Mouse (Mus musculus): Measurements from ENCODE around the gene Myoz2.

The Myoz2 gene

DNA sequence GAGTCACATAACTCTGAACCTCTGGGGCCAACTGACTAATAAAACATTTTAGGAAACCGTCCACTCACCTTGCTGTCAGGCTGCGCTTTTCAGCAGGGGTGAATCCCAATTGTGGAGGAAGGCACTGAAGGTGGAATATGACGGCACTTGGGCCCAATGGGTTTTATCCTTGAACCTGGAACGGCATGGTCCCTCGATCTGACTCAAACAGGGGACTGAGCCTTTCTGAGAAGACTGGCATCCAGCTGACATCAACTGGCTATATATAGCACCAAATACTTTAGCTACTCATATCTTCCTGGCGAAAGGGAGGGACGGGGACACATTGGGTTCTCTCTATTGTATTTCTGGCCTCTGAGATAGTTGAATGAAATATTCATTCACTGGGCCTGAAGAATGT, at the start of gene Myoz2:
Gene Myoz2, minus strand, starts transcription at position 264 of the 400 bp plus-strand sequence.
- in situ Hi-C loops (cut with MboI, MseI), result no loop called here

DNA sequence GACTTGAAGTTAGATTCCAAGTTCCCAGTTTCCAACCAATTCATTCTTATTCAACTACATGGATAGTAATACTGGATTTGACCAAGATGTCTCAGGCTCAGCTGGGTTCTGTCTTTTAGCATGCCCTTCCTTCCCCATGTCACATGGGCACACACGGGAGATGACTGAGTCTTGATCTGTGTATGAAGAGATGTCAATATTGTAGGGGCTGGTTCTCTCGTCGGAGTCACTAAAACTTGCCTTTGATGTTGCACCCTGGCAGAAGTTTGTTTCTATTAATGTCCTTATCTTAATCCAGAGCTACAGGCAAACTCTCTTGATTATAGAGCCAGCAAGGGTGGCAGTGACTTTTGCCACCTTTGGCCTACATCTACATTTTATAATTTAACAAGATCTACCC, 46.9 kb upstream of the Myoz2 start:
- in situ Hi-C loops (cut with MboI, MseI), result no loop called here

DNA sequence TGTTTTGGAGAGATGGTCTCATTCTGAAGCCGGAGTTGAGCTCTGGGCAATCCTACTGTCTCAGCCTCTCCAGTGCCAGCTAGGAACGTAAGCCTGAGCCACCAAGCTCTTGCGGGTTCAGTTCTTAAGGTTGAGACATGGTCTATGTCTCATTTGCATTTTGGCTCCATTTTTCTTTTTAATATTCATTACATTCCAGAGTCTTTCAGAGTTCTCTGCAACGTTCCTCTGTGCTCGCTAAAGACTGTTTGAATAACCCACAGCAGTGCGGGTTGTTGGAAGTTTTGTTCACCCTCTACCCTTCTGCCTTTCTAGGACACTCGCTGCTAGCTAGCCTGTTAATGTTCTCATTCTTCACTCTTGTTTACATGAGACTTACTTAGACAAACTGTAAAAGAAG, 46.1 kb upstream of the Myoz2 start:
- in situ Hi-C loops (cut with MboI, MseI), result no loop called here

DNA sequence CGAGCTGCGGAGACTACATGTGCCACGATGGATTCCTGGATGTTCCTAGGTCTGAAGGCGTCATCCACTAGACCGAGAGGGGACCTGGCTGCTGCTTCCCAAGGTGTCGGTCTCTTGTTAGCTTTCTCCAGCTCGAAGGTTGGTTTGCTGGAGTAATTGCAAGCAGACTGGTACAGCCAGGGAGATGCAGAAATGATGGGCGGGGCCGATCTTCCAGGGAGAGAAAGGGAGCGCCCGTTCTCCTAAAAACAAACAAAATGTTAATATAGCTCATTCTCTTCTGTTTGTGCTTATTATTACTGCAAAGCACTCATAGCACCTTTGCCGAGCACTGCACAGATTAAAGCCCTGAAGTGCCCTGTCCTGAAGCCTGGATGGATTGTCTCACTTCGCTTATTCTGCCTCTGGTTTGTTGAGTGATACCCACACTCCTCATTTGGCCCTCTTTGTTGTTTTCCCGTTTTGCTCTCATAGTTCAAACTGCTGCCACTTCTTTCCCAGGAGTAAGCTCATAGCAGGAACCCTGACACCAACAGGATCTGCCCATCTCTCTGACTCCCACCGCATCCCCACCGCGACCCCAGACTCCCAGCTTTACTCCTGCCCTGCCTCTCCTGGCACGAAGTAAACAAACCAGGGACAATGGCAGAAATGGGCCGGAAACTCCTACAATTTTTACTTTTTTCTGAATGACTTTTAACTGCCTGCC, 45.4 kb upstream of the Myoz2 start:
- in situ Hi-C loops (cut with MboI, MseI), result no loop called here

DNA sequence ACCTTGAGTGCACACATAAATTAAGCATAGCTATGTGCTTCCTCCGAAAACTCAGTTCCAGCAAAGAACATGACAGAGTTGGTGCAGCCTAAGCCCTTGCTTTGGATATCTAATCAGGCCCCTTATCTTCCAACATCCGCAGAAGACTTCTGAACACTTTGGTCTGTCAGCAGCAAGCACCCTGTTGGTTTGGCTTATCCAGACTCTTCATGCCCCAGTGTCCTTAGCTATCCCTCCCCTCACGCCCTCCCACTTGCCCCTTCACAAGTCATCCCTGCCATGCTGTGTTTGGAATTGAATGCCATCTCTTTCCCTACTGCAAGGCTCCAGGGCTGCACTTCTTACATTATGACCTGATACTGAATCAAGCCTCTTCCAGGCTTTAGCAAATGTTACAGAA, 40.9 kb upstream of the Myoz2 start:
- in situ Hi-C loops (cut with MboI, MseI), result no loop called here

DNA sequence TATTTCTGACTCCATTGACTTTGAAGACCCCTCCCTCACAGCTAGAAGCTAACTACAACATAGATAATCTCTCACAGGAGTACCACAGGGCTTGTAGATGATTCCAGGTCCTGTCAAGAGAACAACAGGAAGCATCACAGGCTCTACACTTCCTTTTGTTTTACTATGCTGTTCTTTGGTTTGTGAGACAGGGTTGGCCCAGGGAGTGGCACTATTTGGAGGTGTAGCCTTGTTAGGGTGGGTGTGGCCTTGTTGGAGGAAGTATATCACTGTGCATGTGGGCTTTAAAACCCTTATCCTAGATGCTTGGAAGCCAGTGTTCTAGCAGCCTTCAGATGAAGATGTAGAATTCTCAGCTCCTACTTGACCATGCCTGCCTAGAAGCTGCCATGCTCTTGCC, 40.2 kb upstream of the Myoz2 start:
- in situ Hi-C loops (cut with MboI, MseI), result no loop called here

DNA sequence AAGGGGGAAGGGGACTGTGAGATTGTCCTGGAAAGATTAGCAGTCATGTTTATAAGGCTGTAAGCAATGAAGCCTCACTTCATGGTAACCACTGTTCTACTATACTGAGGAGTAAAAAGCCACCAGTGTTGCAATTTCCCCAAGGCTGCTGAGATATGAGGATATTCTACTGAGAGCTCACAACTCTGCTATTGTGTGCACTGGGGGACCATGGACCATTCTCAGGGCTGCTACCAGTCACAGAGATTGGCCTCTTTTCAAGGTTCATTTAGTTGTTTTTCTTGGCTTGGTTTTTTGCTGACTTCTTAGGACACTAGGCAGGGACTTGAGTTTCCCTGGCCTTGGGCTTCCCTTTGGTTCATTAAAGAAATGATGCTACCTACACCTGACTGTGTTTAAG, 38.5 kb upstream of the Myoz2 start:
- in situ Hi-C loops (cut with MboI, MseI), result no loop called here

DNA sequence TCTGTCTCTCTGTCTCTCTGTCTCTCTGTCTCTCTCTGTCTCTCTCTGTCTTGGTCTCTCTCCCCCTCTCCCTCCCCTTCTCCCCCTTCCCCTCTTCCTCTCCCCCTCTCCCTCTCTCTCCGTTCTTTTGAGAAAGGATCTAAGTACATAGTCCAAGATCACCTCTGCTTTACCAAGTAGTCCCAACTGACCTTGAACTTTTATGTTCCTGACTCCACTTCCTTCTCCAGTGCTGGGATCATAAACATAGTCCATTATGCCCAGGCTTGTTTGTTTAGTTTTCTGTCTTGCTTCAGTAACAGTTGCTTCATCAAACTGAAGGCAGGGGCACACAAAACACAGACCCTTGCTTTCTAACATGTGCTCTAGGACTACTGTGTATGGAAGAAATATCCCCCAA, 37.7 kb upstream of the Myoz2 start:
- in situ Hi-C loops (cut with MboI, MseI), result no loop called here

DNA sequence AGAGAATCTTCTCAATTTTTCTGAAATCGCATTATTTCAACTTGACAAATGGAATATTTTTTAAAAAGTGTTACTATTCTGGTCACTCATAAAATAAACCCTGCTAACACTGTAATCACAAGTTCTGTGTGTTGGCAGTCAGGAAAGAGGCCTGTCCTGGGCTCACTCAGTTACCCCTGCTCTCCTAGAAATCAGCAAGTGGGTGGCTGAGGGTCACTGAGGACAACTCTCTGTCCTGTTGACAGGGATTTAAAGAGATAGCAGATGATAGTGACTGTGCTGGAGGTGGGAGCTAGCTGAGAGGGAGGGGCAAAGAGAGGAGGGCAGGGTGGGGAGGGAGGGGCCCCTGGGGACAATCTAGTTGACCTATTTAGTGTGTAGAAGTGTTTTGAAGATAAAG, 36.2 kb upstream of the Myoz2 start:
- in situ Hi-C loops (cut with MboI, MseI), result no loop called here

DNA sequence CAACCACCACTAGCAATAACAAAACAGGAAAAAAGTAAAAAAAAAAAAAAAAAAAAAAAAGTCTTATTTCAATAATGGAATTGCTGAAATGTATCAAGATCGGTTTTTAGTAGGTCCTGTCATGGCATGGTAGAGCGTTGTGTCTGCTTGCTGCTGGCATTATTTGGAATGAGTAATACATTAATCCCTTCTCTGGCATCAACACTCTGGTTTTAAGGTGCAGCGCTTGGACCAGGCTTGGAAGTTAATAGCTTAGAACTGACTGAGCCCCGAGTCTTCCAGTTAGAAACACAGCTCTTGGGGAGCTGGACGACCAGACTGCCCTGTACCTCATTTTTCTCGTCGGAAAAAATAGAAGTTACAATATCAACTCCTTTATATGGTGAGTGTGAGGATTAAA, 32.0 kb upstream of the Myoz2 start:
- in situ Hi-C loops (cut with MboI, MseI), result no loop called here

DNA sequence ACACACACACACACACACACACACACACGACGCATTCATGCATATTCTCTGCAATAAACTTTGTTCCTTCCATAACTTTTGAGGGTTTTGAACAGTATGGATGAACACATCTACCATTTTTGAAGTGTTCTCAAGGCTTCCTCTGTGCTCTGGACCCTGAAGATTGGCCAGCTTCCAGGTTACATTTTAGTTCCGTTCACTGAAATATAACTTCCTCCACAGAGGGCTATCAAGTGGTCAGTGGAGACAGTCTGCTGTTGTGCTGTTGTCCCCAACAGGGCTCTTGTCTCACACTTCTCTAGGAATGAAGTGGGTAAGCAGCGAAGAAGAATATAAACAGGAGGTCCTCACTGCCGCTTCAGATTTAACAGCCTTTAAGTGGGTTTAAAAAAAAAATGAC, 30.7 kb upstream of the Myoz2 start:
- in situ Hi-C loops (cut with MboI, MseI), result no loop called here

DNA sequence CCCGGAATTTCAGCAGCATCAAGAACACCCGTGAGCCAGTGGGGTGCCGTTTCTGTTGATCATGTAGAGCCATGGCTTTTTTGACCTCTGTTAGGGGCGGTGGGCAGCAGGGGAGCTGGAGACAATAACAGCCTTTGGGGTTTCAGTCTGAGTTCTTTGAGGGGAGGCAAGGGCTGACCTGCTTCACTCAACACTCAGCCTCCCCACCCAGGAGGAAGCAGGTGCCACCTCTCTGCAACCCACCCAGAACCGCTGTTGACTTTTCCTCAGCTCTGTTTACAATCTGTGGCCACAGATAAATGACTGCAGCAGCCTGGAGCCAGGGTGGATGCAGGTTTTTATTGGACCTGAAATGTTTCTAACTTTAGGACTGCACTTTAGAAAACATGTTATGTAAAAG, 29.4 kb upstream of the Myoz2 start:
- in situ Hi-C loops (cut with MboI, MseI), result no loop called here

DNA sequence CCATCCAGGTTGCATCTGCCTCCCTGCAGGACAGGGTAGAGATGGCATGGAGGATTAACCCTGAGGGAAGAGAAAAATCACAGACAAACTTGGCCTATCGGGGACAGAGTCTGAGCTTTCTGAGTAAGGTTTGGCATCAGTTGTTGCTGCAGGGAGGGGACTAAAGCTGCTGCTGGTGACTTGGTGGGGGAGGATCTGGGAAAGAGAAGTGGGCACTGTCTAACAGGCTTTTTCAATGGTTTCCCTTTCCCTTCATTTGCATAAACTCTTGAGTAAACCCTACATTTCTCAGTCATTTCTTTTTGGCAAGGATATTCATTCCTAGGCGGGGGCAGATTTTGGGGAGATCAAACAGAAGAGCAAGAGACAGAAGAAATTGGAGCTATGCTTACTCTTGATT, 27.1 kb upstream of the Myoz2 start:
- in situ Hi-C loops (cut with MboI, MseI), result no loop called here

DNA sequence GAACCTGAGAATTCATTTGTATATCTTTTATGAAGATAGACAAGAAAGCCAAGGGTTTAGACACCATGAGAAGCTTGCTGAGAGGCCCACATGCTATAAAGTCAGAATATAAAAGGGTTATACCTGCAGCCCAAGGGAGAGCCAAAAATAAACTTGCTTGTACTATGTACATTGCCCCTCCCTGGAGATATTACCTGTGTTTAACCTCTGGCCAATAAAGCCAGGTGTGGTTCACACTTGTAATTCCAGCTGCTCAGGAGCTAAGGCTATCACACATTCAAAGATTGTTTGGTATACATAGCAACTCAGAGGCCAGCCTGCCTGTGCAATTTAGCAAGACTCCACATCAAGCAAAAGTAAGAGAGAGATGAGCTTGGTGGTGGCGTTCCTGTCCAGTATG, 24.0 kb upstream of the Myoz2 start:
- in situ Hi-C loops (cut with MboI, MseI), result loop anchor here (5.0 kb wide), 1 partner anchor 43 kb away; no protein-coding TSS in a partner anchor

DNA sequence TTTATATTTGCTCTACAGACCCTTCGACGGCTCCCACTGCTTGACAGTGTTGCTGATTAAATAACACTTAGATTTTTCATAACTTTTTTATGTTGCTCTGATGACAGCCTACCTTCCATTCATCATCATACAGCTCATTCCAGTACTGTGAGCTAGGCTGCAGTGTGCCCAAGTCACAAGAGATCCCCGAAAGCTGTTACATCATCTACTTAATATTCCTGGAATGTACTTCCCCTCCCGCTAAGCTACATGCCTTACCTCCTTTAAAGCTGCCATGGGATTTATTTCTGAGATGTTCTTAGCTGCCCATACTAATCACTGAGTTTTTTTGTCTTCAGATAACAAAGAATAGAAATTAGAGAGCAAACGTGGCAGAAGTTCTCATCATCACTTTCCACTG, 19.4 kb upstream of the Myoz2 start:
- in situ Hi-C loops (cut with MboI, MseI), result no loop called here

DNA sequence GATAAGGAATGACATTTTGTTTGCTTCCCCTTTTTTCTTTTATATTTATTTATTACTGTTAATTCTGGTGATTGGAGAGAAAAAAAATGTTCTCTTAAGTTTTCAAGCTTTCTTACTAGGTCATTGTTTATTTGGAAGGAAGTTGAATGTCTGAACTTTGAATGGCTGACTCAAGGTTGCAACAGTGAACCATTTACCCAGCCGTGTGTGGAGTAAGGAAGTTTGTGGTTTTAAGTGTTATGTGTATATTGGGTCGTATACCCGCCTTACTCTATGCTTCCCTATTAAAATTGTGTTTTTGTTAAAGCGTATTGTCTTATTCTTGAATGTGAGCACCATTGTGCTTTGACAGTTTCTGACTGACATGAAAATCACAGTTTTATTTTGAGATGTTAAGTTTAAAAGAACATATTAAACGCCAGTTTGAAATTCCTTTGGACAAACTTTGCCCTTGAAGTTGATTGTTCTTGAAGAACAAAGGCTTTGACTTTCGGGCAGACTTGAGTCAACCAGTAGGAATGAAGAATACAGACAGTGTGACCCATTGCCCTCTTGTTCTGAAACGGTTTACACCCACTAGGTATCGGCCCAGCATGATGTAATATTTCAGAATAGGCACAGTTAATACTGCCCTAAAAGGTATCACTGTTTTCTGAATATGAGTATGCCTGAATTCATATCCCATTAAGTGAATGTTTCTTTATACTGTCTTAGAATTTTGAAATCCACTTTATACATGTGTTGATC, 18.6 kb upstream of the Myoz2 start:
- in situ Hi-C loops (cut with MboI, MseI), result no loop called here

DNA sequence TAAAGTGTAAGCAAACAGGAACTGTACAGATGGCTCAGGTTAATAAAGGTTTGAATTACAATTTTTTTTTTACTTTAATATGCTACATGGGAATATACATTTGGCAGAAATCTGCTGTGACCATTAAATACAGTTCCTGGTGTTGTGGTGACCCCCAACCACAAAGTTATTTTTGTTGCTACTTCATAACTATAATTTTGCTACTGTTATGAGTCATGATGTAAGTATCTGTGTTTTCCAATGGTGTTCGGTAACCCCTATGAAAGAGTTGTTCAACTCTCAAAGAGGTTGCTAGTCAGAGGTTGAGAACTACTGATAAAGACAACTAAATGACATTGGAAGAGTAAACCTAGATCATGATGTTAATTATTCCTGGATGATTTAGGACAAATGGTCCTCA, 7.5 kb upstream of the Myoz2 start:
- in situ Hi-C loops (cut with MboI, MseI), result no loop called here

DNA sequence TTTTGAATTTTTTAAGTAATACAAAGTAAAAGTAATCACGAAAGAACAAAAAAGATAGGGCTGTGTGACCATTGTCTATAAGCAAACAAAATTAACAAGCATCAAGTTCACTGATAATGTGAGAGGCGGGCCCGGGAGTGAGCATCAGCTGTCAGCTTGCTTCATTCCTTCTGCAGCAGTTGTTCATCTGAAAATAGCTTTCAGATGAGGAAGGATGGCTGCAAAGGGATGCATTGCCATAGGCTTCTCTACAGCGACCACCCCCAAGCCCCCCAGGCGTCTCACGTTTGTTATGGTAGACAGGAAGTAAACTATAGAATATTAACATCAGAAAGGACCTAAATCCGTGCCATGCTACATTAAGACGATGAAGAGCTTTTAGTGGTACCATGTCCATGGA, 1.0 kb downstream of the Myoz2 start:
- in situ Hi-C loops (cut with MboI, MseI), result no loop called here

DNA sequence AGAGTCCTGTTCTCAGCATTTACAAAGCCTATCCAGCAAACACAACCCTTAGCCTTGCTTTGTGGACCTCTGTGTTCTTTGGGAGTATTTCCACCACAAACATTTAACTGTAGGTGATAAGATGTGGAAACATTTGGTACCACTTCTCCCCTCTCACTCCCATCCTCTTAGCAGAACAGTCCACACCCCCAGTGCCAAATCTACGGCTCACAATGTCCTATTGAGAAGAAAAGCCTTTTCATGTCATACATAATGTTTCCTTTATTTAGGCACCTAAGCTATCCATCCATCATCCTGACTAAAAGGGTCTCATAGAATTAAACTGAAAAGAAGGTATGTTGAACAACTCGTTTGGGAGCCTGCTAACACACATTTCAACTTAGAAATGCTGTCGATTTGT, 9.2 kb downstream of the Myoz2 start:
- in situ Hi-C loops (cut with MboI, MseI), result no loop called here

DNA sequence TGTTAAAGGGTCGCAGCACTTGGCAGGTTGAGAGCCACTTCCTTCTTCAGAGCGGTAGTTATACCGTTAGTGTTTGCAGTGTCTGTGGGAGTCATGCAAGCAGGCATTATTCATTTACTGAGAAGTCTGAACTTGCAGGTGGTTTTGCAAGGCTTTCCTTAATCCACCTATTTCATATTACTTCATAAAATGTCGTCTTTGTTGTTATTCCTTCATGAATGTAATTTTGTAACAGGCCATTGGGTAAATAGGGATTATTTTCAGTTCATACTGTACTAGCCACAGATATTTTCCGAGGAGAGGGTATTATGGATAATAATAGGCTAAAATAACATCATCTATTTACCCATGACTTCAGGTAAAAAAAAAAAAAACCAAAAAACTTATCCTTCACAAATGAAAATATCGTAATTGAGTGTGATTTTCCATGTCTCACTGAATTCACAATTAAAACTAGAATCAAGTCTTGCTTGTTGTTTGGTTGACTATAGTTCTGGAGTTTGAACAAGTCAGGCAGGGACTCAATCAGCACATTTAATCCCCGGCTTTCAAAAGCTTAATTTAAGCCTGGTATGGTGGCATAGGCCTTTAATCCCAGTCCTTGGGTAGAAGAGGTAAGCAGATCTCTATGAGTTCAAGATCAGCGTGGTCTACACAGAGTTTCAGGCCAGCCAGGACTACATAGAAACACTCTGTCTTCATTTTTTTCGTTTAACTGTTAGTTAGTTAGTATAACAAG, 10.2 kb downstream of the Myoz2 start:
- in situ Hi-C loops (cut with MboI, MseI), result no loop called here

DNA sequence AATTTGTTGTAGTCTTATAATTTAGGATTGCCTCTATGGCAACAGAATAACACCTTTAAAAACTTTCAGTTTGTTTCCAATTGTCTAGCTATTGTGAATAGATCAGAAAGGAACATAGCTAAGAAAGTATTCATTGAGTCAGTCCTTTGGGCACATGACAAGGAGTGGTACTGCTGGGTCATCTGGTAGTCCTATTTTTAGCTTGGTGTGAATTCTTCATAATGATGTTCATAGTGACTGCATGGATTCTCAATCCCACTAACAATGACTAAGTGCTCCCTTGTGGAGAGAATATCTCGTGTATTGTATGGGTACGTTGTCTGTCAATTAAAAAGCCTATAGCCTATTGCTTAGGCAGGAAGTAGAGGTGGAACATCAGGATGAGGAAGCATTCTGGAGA, 16.0 kb downstream of the Myoz2 start:
- in situ Hi-C loops (cut with MboI, MseI), result no loop called here

DNA sequence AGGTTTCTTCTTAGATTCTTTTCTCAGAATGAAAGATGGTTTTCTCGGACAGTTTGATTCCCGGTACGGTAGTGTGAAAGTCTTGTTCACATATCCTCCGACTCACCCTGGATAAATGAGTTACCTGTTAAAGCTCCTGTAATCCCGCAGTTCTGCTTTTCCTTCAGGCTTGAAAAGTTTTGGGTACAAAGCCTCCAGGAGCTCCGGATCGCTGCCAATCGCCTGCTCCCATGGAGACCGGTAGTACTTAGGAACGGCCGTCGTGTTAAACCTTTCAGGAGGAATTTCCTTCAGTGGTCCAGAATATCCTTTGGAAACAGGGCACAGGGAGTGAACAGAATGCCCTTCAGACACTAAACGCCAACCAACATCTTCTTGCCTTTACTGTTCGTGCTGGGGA, 21.3 kb downstream of the Myoz2 start:
- in situ Hi-C loops (cut with MboI, MseI), result no loop called here

DNA sequence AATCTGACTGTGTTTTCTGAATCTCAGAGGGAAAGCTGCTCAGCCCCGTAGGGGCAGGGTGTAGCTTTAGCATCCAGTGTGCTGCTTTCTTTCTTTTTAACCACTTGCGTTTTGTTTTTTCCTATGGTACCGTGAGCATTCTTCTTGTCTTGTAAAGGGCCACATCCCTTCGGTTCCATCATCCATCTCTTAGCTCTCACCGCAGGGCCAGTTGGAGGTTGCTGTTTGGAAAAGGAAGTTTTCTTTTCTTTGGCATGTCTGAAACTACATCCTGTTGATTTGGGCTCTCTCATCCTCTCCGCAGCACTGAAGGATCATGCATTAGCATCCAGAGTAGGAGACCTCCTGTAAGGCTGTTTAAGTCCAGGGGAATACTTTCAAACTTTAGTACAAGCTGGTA, 25.4 kb downstream of the Myoz2 start:
- in situ Hi-C loops (cut with MboI, MseI), result no loop called here
